Comparison of ENCODE assay signal across 1 mouse cellular context in the genomic region with DNA sequence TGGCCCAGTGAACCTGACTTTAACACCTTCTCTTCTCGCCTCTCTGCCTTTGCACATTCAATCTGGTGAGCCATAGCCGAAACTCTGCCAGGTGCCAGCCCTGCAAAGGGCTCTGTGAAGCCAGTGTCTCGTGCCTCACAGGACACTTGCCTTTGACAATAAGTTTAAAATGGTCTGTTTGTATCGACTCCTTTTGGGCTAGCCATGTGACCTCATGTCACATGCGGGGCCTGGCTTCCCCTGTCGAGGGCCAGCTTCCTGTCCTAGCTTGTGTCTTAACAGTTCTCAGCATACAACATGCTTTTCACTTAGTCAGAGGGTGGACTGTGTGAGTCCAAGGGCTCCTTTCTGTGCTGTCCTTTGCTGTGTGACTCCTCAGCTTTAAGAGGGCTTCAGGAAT.
TF ChIP-seq lines count a peak whose summit lies in the region.

No protein-coding gene starts in this region.

TF ChIP-seq in CH12.LX, 34 proteins besides CTCF, POLR2A, EP300 and RAD21:
- TF ChIP-seq NRF1 (IDR thresholded peaks at IDR 0.05; ENCODE audit: low read depth, low read length) (no peak), SMC3 (IDR thresholded peaks at IDR 0.05; ENCODE audit: low read depth, low read length) (no peak), ZC3H11A (IDR thresholded peaks at IDR 0.05; ENCODE audit: low read depth, low read length) (no peak), RCOR1 (conservative IDR thresholded peaks at IDR 0.05; ENCODE audit: low read depth, low read length) (no peak), JUN (IDR thresholded peaks at IDR 0.05; ENCODE audit: insufficient read depth, low read depth, low read length) (no peak), KAT2A (IDR thresholded peaks at IDR 0.05; ENCODE audit: insufficient replicate concordance, low read length) (no peak), POLR2AphosphoS2 (IDR thresholded peaks at IDR 0.05; ENCODE audit: low read depth, low read length) (no peak), CHD2 (IDR thresholded peaks at IDR 0.05; ENCODE audit: low read length) (no peak), USF1 (IDR thresholded peaks at IDR 0.05; ENCODE audit: low read depth, low read length) (no peak), MAZ (IDR thresholded peaks at IDR 0.05; ENCODE audit: low read depth, low read length) (no peak), SIN3A (IDR thresholded peaks at IDR 0.05; ENCODE audit: low read length) (no peak), HCFC1 (IDR thresholded peaks at IDR 0.05; ENCODE audit: low read depth, low read length) (no peak)
